Mouse (Mus musculus): ENCODE data around the gene Zscan10.
"Not testable (repeated sequence)": the region's sequence is repeated elsewhere in the genome, so short reads cannot be mapped to it uniquely, and the experiment has no call there.

Zscan10 gene

DNA sequence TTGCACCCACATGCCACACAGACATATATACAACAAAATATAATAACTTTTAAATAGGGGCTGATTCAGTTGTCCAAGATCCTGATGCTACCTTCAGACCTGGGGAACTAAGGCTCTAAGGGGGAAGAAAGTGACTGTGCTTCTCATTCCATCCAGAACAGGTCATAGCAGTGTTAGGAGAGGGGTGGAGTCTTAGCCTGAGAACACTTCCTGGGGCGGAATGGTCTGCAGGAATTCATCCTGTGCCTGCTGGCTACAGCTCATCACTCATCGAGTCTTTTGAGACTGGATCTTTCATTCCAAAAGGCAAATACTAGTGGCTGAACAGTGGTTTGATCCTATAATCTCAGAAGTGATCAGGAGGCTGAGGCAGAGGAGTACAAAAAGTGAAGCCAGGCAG is 13.4 kb upstream of the Zscan10 start:
- no peak for DNase-seq (ENCODE audit: low spot score in 2 of 2)

DNA sequence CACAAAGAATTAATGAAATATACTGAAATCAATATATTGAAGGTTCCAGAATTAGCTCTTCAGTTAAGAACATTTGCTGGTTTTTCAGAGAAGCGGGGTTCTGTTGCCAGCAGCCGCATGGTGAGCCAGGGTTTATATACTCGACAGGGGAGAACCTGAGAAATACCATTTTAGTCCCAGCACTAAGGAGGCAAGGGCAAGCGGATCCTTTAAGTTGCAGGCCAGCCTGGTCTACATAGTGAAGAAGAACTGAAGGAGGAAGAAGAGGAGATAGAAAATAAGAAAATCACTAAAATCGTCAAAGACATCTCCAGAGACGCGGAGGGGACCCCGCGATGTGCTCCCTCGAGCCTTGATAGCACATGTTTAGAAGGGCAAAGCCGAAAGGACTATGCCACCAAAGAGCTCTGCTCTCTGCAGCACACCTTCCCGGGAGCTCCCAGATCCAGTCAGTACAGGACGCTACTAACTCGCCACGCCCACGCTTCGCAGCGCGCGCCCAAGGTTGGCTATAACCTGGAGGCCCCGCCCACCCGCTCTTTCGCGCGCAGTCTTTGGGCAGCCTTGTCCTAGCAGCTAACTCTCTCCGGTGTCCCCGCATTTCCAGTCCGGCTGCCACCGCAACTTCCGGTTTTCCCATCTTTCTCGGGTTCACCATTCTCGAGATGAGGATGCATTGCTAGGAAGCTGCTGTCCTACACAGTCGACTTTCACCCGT is 8.3 kb upstream of the Zscan10 start:
- peak; percentile 97 to 98 for DNase-seq (ENCODE audit: low spot score in 2 of 2)

DNA sequence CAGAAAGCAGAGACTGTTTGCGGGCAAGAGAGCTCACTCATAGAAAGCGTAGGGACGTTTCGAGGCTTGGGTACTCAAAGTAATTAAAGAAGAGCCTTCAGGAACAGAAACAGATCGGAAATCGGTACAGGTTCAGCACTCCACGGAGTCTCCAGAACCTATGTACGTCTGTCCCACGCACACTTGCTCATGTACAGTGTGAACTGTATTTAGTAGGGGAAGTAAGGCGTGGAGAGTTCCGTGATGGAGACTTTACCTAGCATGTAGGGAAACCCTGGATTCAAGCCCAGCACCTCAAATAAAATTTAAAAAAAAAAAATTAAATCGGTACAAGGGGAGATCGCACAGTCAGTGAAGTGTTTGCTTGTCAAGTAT is 7.7 kb upstream of the Zscan10 start:
- no peak for DNase-seq (ENCODE audit: low spot score in 2 of 2)

DNA sequence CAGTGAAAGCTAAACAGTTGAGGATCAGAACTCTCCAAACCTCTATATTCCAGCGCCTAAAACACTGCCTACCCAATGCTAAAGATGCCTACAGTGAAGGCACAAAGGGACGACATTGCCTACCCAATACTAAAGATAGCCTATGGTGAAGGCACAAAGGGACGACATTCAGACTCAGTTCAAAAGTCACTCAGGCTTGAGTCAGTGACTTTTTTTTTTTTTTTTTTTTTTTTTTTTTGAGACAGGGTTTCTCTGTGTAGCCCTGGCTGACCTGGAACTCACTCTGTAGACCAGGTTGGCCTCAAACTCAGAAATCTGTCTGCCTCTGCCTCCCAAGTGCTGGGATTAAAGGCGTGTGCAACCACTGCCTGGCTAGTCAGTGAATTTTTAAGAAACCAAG is 5.5 kb upstream of the Zscan10 start:
- not testable (repeated sequence) for DNase-seq (ENCODE audit: low spot score in 2 of 2)

DNA sequence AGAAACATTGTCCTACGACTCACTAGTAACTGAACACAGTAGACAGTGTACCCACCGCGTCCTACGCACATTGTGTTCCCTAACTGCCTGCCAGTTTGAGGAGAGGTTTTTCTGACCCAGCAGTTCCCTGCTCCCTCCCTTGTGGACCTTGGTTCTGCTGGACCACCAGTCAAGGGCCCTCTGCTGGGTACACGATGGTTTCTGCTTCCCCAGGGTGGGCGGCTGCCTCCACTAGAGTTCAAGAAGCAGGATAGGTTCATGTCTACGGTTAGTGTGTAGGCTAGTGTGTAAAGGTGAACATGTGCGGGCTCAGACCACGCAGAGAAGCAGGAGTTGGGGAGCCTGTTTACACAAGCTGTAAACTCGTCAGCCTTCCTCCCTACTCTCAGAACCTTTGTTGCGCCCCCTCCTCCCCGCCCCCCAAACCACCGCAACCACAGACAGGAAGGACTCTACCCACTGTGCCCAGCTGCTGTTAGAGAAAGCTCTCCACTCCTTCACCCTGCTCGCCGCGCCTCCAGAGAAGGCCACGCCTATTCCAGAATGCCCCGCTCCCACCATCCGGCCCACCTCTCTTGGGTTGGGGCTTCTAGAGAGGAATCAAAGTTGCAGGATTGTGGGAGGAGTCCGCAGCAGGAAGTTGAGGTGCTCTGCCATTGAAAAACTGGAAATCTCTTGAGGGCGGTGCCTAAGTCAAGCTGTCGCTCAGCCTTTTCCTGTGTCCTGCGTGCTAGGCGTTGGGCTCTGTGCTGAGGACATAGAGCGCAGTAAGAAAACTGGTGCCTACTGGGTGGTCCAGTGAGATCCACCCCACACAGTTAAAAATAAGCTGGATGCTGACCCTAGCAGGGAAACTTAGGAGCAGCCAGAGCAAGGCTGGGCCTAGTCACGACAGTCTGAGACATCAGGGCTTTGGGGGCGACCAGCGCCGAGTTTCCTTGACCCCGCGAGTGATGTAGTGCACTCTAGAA is 1.8 kb upstream of the Zscan10 start, which contains the start of gene Zfp13:
Gene Zfp13, minus strand, starts transcription at position 906 of the 971 bp plus-strand sequence.
- peak; percentile 54 to 70 for DNase-seq (ENCODE audit: low spot score in 2 of 2)

DNA sequence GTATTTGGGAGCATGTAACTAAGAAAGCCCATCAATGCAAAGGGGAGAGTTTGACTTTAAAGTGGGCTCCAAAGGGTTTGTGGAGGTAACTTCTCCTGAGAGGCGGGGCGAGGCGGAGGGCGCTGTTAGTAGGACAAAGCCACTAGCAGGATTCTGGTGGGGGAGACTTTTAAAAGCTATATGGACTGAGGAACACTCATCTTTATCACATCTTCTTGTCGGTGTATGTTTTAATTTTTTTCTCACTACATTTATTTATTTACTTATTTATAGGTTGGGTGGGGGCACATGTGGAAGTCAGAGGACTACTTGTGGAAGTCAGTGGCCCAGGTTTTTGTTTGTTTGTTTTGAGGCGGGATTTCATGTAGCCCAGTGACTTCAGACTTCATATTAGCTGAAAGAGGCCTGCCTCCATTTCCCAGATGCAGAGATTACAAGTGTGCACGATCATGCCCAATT is 1.0 kb upstream of the Zscan10 start:
- no peak for DNase-seq (ENCODE audit: low spot score in 2 of 2)

DNA sequence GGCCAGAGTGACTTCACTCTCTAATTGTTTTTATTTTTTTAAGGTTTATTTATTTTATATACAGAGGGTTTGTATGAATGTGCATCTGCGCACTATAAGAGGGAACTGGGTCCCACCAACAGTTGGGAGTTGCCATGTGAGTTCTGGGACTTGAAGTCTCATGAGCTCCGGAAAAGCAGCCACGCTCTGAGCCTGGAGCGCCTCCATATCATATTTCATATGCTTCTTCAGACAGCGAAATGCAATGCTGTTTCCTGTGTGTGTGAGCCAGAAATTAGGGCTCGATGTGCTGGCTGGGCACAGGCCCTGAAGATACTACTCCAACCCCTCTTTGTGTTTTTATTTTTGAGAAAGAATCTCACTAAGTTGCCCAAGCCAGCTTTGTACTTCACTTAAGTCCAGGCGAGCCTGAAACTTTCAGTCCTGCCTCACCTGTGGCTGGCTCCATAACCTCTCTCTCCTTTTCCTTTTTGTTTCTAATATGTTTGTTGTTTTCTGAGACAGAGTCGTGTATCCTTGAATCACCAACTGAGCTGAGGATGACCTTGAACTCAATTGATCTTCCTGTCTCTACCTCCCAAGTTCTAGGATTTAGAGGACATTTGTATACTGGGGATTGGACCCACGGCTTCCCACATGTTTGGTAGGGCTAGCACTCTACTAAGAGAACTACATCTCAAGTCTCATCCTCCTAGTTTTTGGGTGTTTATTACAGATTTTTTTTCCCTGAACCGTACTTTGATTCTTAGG is 1.4 kb downstream of the Zscan10 start:
- no peak for DNase-seq (ENCODE audit: low spot score in 2 of 2)

DNA sequence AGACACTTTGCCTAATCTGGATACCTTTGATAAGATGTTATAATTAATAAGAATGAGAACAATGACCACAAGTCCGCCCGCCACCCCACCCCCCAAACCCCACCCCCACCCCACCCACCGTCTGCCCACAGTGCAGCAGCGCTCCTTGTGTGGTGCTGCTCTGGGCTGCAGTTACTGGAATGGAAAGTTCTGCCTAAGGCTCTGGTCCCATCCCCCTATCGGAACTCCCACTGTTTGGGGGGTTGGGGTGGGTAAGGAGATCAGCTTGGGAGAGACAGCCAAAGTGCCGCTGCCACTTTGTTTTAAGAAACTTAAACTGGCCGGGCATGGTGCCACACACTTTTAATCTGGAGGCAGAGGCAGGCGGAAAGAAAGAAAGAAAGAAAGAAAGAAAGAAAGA is 2.4 kb downstream of the Zscan10 start:
- DNase-seq (ENCODE audit: low spot score in 2 of 2): no peak

DNA sequence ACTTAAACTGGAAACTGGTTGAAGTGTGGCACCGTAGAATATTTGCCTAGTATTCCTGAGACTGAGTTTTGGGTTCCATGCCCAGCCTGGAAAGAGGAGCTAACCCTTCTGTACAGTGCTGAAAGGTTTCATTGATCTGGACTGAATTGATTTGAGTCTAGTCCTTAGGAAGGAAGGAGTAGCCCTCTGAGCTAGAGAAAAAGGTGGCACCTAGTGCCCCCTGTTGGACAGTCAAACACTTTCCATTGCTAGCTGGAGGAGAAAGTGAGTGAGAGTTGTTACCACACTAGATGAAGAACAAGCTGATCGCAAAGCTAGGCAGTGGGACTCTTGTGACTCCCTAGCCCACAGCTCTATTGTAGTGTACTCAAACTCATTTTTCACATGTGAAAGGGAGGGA is 2.9 kb downstream of the Zscan10 start:
- DNase-seq (ENCODE audit: low spot score in 2 of 2): no peak

DNA sequence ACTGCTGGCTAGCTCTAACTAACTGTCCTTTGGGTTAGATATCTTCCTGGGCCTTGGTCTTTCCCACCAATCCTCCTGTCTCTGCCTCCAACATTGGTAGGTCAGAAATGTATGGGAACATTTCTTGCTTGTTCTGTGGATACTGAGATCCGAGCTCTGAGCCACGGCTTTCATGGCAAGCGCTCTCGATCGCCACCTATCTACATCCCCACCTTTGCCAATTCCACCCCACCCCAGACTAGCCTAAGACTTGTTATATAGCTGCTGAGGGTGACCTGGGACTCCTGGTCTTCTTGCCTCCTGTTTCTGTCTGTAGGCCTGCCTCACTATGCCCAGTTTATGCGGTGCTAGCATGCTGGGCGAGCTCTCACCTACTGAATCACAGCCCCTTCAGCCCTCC is 3.7 kb downstream of the Zscan10 start:
- no peak for DNase-seq (ENCODE audit: low spot score in 2 of 2)

DNA sequence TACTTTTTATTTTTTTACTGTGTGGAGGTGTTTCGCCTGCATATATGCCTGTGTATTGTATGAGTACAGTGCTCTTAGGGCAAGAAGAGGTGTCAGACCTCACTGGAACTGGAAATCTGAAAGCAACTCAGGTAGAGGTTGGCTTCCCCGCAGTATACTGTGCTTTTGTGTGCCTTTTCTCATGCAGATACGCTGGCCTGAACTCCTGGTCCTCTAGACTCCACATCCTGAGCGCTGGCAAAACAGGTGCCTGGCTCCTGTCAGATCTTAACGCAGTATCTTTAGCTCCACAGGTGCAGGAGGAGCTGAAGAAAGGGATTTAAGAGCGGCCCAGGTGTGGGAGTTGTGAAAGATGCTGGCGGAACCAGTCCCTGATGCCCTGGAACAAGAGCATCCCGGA is 4.6 kb downstream of the Zscan10 start:
- no peak for DNase-seq (ENCODE audit: low spot score in 2 of 2)

DNA sequence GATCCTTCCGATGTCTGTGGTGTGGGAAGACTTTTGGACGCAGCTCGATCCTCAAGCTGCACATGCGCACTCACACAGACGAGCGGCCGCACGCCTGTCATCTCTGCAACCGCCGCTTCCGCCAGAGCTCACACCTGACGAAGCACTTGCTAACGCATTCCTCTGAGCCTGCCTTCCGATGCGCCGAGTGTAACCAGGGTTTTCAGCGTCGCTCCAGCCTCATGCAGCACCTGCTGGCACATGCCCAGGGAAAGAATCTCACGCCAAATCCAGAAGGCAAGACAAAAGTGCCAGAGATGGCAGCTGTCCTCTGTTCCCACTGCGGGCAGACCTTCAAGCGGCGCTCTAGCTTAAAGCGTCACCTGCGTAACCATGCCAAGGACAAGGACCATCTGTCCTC is 9.0 kb downstream of the Zscan10 start:
- DNase-seq (ENCODE audit: low spot score in 2 of 2): no peak

DNA sequence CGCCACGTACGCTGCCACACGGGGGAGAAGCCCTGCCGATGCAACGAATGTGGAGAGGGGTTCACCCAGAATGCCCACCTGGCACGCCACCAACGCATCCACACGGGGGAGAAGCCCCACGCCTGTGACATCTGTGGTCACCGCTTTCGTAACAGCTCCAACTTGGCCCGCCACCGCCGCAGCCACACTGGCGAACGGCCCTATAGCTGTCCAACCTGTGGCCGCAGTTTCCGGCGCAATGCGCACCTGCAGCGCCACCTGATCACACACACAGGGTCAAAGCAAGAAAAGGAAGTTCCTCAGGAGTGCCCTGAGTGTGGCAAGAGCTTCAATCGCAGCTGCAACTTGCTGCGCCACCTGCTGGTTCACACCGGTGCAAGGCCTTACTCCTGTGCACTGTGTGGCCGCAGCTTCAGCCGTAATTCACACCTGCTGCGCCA is 9.7 kb downstream of the Zscan10 start:
- DNase-seq (ENCODE audit: low spot score in 2 of 2): no peak

DNA sequence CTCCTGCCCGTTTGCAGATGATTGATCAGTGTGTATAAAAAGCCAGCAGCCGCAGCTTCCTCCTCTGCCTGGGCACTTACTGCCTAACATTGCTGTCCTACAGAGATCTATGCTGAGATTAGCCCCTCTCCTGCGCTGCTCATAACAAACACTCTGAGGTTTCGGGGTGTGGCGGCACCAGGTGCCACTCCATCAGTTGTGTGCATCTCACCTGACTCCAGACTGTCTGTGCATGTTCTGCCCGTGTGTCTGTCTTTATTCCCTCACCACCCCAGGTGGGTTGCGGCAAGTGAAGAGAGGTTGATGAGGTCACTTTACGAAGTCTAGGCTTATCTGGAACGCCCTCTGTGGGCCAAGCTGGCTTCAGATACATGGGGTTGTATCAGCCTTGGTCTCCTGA is 16.4 kb downstream of the Zscan10 start:
- no peak for DNase-seq (ENCODE audit: low spot score in 2 of 2)

DNA sequence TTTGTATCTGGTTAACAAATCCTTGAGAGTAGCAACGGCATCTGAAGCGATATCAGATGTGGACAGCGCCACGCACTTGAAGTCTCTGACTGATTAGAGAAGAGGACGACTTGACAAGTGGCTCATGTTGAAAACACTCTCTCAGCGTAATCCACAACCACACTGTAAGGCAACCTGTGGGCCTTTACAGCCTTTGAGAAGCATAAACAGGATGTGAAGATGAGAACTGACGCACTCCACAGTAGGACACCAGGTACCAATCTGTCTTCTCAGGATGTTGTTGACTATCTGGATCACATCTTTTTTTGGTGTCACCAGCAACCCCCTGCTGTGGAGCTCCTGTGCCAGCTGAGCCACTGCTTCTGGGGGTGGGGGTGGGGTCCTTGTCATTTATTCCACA is 19.7 kb downstream of the Zscan10 start:
- DNase-seq (ENCODE audit: low spot score in 2 of 2): no peak

DNA sequence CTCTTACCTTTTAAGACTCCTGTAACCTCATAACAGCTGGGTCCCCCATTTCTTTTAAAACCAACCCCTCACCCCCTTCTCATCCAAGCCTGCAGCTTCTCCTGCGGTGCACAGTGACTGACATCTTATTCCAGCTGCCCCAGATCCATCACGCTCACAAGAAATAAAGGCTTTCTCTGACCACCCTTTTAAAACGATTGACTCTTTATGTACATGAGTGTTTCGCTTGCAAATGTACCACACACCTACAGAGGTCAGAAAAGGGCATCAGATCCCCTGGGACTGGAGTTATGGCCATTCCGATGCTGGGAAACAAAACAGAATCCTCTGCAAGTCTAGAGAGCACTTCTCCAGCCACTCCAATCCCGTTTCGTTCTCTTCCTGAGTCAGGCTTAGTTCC is 27.2 kb downstream of the Zscan10 start:
- DNase-seq (ENCODE audit: low spot score in 2 of 2): no peak

DNA sequence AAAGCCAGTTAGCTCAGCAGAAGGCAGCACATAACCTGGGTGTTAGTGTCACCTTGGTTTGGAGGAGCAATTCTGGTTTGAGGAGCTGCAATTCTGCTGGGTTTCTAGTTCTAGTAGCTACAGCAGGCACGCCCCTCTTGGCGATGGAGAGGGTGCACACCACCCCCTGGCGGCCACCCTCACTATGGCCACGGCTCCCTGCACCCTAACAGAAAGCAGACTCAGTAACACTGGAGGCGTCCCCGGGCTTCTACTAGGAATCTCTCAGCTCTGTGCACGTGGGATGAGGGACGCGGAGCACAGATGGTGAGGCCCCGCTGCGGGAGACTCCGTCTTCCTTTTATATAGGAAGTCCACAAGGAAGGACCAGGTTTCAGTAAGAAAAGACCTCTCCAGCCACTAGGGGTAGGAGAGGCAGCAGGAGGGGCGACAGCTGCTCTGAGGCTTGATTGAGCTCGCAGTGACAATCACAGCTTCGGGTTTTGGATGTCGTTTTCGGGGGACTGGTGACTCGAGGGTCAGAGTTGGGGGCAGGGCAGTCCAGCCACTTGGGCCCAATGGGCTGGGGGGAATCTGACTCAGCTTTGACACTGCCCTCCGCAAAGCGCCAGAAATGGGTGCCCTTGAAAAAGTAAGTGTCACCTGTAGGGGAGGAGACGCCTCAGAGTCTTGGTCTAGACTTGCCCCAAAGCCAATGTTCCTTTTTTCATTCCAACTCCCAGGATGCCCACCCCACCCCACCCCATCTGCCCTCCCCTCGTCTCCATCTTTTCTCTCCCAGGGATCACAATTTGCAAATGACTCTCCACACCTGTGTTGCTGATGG is 29.8 kb downstream of the Zscan10 start:
- peak; percentile 75 to 84 for DNase-seq (ENCODE audit: low spot score in 2 of 2)

DNA sequence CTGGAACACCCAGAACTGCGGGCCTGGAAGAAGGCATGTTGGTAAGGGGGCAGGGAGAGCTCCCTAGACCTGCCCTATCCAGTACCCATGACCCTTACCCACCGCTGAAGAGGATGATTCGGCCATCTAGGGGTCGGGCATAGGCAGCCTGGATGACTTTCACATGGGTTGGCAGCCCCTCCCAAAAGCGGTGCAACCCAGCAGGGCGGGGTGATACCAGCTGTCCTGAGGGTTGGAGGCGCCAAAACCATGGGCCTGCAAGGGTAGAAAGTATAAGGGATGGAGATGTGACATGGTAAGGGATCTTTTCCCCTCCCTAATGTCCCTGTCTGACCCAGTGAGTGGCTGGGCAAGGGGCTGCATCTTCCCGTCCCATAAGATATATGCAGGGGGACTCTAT is 30.6 kb downstream of the Zscan10 start:
- no peak for DNase-seq (ENCODE audit: low spot score in 2 of 2)

DNA sequence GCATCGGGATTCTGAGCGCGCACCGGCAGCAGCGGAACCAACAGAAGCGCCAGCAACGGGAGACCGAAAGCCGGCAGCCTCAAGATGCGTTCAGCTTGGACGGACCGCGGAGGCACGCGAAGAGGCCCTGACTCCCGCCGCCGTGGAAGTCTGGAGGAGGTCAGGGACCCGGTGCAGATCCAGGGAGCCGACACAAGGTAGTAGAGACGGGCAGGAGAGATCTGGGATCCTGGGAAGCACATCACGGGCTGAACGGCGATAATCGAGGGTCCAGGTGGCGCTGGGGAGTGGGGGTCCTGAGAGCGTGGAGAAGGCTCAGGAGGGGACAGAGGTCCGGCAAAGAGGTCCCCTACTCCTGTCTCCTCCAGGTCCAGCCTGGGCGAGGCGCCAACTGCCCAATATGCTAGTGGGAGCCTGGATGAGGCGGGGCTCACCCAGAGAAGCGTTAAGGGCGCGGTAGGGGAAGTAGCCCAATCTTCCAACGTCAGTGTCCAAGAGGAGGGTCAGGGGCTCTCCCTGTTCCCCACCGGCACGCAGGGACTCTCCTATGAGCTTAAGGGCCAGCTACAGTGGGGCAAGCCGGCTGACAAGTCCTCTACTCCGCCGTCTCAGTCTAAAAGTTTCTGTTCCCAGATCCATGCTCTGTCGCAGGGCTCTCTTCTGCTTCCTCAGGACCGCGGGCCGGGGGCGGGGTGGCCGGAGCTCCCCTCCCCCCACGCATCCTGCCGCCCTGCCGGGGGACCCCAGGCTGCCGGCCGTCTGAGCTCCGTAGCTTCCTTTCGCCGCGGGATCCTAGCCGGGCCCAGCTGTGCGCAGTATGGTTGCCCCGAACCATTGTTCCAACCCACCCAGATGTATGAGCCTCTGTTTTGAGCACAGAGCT is 44.2 kb downstream of the Zscan10 start, which contains the start of gene Mmp25:
Gene Mmp25, minus strand, starts transcription at position 665 of the 883 bp plus-strand sequence.
- DNase-seq (ENCODE audit: low spot score in 2 of 2): no peak

DNA sequence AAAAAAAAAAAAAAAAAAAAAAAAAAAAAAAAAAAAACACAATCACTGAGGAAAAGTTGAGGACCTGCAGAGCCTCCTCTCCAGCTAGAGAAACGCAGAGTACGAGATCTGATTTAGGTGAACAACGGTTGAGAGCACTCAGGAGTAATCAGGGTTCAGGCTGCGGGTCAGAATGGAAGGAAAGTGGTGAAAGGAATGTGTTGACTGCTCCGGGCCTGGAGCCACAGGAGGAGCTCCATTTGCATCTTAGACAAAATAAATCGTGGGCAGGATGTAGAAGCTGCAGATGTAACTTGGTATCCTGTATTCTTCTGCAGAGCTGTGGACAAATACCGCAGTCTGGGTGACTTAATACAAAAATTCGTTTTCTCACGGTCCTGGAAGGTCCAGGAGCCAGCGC is 45.2 kb downstream of the Zscan10 start:
- no peak for DNase-seq (ENCODE audit: low spot score in 2 of 2)
